Mouse (Mus musculus) lung, embryonic 14.5 days (tissue): Measurements from ENCODE around the gene Mfsd12. TPM values are rescaled to one million over a fixed set of nuclear protein-coding genes. Genes with fewer than 3 reads are reported as not detected.
A peak's percentile ranks its signal among the peaks of the same experiment; 100 is the strongest.

Experiments
- ATAC-seq: fragments of 200-750 bp; cut with Nextera tagmentation; 2 replicates; pipeline ENCODE4 v1.8.0; 2017; ENCODE audit warnings: mild to moderate bottlenecking, moderate TSS enrichment, moderate library complexity; ENCODE audit not compliant: insufficient read depth
- DNase-seq: peaks from one replicate; pipeline ENCODE4 v3.0.0-alpha.2; 2015
- H3K27ac ChIP-seq: fragments of 300-500 bp; sonication (generic); 2 replicates; pipeline ENCODE4 v1.5.1; 2014; ENCODE audit warnings: low read depth, mild to moderate bottlenecking, moderate library complexity
- H3K27me3 ChIP-seq: fragments of 300-500 bp; sonication (generic); 2 replicates; pipeline ENCODE4 v1.6.1; 2014; ENCODE audit warnings: low read length, control low read depth; ENCODE audit not compliant: insufficient read depth
- H3K36me3 ChIP-seq: fragments of 300-500 bp; sonication (generic); 2 replicates; pipeline ENCODE4 v1.6.1; 2014; ENCODE audit warnings: control low read depth; ENCODE audit not compliant: insufficient read depth
- H3K4me1 ChIP-seq: fragments of 300-500 bp; sonication (generic); 2 replicates; pipeline ENCODE4 v1.6.1; 2014; ENCODE audit warnings: antibody characterized with exemption, control low read depth; ENCODE audit not compliant: insufficient read depth
- H3K4me2 ChIP-seq: fragments of 300-500 bp; sonication (generic); 2 replicates; pipeline ENCODE4 v1.6.1; 2014; ENCODE audit warnings: mild to moderate bottlenecking
- H3K4me3 ChIP-seq: fragments of 300-500 bp; sonication (generic); 2 replicates; pipeline ENCODE4 v1.5.1; 2014; ENCODE audit warnings: low read depth, low read length
- H3K9ac ChIP-seq: fragments of 300-500 bp; sonication (generic); 2 replicates; pipeline ENCODE4 v1.6.1; 2014
- H3K9me3 ChIP-seq: fragments of 300-500 bp; sonication (generic); 2 replicates; pipeline ENCODE4 v1.6.1; 2016; ENCODE audit warnings: low read depth, low read length, control low read depth
- CTCF ChIP-seq: IDR thresholded peaks from 2 replicates; pipeline ENCODE4 v1.5.1; 2016; ENCODE audit warnings: antibody characterized with exemption, low read depth
- WGBS: fragments of 180-500 bp; shearing (Covaris S2); extraction: QIAGEN DNeasy Blood & Tissue Kit; methylation state at CpG from one replicate; pipeline ENCODE4 v1.1.7; 2014; 5-methylcytosine and 5-hydroxymethylcytosine counted together
- polyA plus RNA-seq: library from polyadenylated mRNA; unstranded; fragments of >200 nt; fragmentation: Nextera tagmentation; extraction: Ambion mirVana; gene quantifications from 2 replicates; pipeline ENCODE4 v1.2.1, GENCODE M21; 2014

Gene Mfsd12
- polyA plus RNA-seq, 1 experiment from 2014 or later, result 7.7 TPM

GRCm38 (mm10) chr10:81396749-81397148, 39.5 kb downstream of the Mfsd12 start:
- no peak overlapping the region for H3K27ac ChIP-seq
- no peak overlapping the region for H3K4me3 ChIP-seq
- no peak for DNase-seq
- no peaks in the 10 kb centered on the region for H3K9me3 ChIP-seq
- TF ChIP-seq CTCF, result no peak
- H3K9ac ChIP-seq, result no peak overlapping the region
- peaks cover 48% of the 10 kb centered on the region for H3K36me3 ChIP-seq
- ATAC-seq, result no peak
- 77% methylated on average over 5 of the region's 5 CpGs for WGBS
- H3K4me1 ChIP-seq, result peaks cover 4% of the 10 kb centered on the region
- no peak overlapping the region for H3K4me2 ChIP-seq
- H3K27me3 ChIP-seq, result no peaks in the 10 kb centered on the region

GRCm38 (mm10) chr10:81399296-81399695, 42.0 kb downstream of the Mfsd12 start:
- H3K9me3 ChIP-seq, result no peaks in the 10 kb centered on the region
- DNase-seq, result no peak
- no peaks in the 10 kb centered on the region for H3K27me3 ChIP-seq
- no peak overlapping the region for H3K4me2 ChIP-seq
- H3K4me3 ChIP-seq, result no peak overlapping the region
- no peak for ATAC-seq
- 0 out of 2 replicates have a peak, but pooled peaks have one; percentile 1 for TF ChIP-seq CTCF
- peaks cover 24% of the 10 kb centered on the region for H3K4me1 ChIP-seq
- WGBS, result 69% methylated on average over 5 of the region's 5 CpGs
- no peak overlapping the region for H3K9ac ChIP-seq
- H3K36me3 ChIP-seq, result peaks cover 63% of the 10 kb centered on the region
- H3K27ac ChIP-seq, result no peak overlapping the region

- no peak for TF ChIP-seq CTCF
- H3K4me3 ChIP-seq, result no peak overlapping the region
- H3K27ac ChIP-seq, result no peak overlapping the region
- ATAC-seq (no peak), DNase-seq (no peak)
- H3K9me3 ChIP-seq, result no peaks in the 10 kb centered on the region
- H3K27me3 ChIP-seq, result no peaks in the 10 kb centered on the region
- no peak overlapping the region for H3K4me2 ChIP-seq
- H3K4me1 ChIP-seq, result peaks cover 24% of the 10 kb centered on the region
- no peak overlapping the region for H3K9ac ChIP-seq
- WGBS, result 75% methylated on average over 18 of the region's 18 CpGs
- peaks cover 69% of the 10 kb centered on the region for H3K36me3 ChIP-seq
These were observed 42.6 kb downstream of the Mfsd12 start for GRCm38 (mm10) chr10:81399798-81400308.

GRCm38 (mm10) chr10:81400371-81401204, 43.3 kb downstream of the Mfsd12 start:
- Histone ChIP-seq H3K9me3 (no peaks in the 10 kb centered on the region), H3K27me3 (no peaks in the 10 kb centered on the region), H3K27ac (peak overlapping the region; percentile 88; the same call in 1 of the 2 replicates), H3K36me3 (peaks cover 76% of the 10 kb centered on the region), H3K4me1 (peaks cover 24% of the 10 kb centered on the region), H3K4me2 (no peak overlapping the region; the same call in 1 of the 2 replicates), H3K4me3 (no peak overlapping the region), H3K9ac (no peak overlapping the region)
- TF ChIP-seq CTCF, result no peak
- ATAC-seq (no peak), DNase-seq (no peak)
- 53% methylated on average over 22 of the region's 22 CpGs for WGBS

GRCm38 (mm10) chr10:81401205-81401520, 43.9 kb downstream of the Mfsd12 start:
- Histone ChIP-seq H3K4me1 (peaks cover 24% of the 10 kb centered on the region), H3K4me3 (no peak overlapping the region), H3K4me2 (peak overlapping the region; percentile 46; the same call in 1 of the 2 replicates), H3K9me3 (no peaks in the 10 kb centered on the region), H3K27me3 (no peaks in the 10 kb centered on the region), H3K27ac (peak overlapping the region; percentile 88), H3K9ac (no peak overlapping the region), H3K36me3 (peaks cover 82% of the 10 kb centered on the region)
- ATAC-seq, result peak; percentile 4; the same call in 1 of the 2 replicates
- DNase-seq, result peak; percentile 63
- 22% methylated on average over 10 of the region's 10 CpGs for WGBS
- TF ChIP-seq CTCF, result no peak

GRCm38 (mm10) chr10:81401521-81402226, 44.4 kb downstream of the Mfsd12 start:
- ATAC-seq (peak; percentile 85), DNase-seq (peak; percentile 93)
- Histone ChIP-seq H3K4me3 (peak overlapping the region; percentile 10), H3K27me3 (no peaks in the 10 kb centered on the region), H3K36me3 (peaks cover 82% of the 10 kb centered on the region), H3K9me3 (no peaks in the 10 kb centered on the region), H3K4me1 (peaks cover 24% of the 10 kb centered on the region), H3K9ac (peak overlapping the region; percentile 7; the same call in 1 of the 2 replicates), H3K27ac (peak overlapping the region; percentile 88), H3K4me2 (peak overlapping the region; percentile 46)
- TF ChIP-seq CTCF, result peak; percentile 24
- WGBS, result 5% methylated on average over 17 of the region's 18 CpGs
